Mouse (Mus musculus) c-Kit-negative CD71-positive TER-119-positive erythroid progenitor cells, embryonic 14.5 days (primary cell): ENCODE results near the gene Myo16.
A peak's percentile ranks its signal among the peaks of the same experiment; 100 is the strongest.

Source experiments
- DNase-seq: peaks from one replicate; pipeline ENCODE4 v3.0.0-alpha.2; 2013; ENCODE audit warnings: low read depth, low spot score

Myo16 gene

DNA sequence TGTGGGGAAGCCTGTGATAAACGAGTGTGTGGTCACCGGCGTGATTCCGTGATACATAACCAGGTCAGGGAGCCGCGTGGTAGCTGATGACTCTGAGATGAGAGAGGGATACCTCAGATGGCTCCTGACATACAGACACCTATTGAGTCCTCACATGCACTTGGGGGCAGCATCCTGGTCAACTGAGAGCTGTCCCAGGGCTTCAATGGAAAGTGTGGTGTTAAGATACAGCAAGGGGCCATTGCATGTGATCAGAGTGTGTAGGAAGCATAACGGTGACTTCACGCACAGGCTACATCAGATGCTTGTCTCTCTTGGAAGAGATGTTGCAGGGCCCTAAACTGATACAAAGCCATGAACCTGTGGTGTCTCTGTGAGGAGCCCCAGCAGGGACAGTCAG, 260.2 kb downstream of the Myo16 start:
- no peak for DNase-seq

DNA sequence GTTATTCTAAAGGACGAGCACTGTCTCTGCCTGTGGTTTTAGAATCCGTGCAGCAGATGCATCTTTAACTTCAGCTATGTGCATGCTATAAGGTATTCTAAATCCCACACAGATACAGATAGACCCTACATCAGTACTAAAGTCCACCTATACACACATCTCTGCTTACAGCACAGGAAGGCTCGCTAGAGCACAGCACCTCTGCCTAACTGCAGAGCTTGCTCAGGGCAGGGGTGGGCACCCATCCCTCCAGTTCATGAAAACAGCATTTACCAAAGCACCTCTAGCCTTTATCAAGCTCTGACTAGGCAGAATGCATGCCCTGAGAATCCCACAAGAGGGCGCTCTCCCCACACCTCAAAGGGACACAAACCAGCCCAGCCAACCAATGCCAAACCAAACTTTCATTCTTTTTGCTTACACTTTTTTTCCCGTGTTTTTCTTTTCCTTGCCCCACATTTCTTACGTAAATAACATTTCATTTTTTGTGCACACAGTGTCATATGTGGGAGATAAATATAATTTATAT, 261.0 kb downstream of the Myo16 start:
- DNase-seq = no peak

DNA sequence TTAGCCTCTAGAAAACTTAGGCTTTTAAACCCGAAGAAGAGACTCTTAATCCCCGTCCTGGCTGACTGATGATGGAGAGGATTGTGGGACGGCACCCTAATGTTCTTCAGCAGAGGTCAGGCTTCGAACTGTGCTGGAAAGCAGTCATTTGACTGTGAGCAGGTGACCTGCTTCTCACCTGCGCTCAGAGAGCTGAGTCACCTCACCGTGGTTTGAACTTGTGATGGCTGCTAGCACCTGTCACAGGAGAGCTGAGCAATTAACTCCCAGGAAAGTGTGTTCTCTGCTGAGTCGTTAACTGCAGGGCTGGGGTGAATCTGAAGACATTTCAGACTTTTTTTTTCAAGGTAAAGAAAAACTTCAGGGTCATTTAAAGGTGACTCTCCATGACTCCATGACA, 261.6 kb downstream of the Myo16 start:
- no peak for DNase-seq

DNA sequence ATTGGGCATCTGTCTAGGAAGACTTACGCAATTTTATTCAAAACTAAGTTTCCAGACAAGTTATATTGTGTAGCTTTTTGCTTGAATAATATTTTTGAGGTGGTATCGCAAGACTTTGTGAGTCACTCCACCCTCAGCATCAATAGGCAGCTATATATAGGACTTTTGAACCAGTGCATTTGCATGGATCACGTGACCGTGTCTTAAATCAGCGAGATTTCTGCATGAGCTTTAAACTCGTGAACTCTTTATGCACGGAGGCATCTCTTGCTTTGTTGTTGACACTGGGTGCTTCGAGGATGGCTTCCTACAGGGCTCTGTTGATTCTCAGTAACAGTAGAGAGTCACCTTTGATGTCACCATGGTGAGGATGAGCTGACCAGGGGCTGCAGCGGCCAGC, 262.2 kb downstream of the Myo16 start:
- no peak for DNase-seq

DNA sequence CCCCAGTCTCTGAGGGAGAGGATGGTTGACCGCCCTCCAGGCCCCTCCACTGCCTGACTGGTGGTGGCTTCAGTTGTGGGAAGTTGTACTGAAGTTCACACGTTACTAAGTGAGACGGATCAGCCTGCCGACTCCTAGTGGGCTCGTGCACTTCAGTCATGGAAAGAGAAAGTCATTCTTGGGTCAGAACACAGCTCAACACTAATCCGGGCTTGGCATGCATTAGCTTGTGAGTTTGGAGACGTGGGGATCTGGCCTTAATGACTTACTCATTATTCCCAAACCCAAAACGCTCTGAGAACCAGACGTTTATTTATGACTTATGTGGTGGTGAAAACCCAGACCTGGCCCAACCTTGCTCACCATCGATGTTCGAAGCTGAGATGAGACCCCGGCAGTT, 263.1 kb downstream of the Myo16 start:
- no peak for DNase-seq

DNA sequence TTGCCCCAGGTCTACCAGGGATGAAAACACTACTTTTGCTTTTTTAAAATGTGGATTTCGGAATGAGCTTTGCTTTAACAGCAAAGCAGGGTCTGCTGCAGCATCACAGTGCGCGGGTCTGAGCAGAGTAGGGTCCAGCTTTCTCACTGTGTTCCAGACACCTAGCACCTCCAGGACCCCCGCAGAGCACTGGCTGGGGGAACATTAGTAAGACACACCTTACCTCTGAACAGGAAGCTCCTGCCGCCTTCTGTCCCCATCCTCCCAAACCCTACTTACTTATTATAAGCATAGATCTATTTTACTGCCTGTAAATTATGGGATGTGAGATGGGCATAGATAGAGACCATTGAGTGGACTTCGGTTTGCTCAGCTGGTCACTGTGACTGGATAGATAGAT, 263.6 kb downstream of the Myo16 start:
- DNase-seq = no peak

DNA sequence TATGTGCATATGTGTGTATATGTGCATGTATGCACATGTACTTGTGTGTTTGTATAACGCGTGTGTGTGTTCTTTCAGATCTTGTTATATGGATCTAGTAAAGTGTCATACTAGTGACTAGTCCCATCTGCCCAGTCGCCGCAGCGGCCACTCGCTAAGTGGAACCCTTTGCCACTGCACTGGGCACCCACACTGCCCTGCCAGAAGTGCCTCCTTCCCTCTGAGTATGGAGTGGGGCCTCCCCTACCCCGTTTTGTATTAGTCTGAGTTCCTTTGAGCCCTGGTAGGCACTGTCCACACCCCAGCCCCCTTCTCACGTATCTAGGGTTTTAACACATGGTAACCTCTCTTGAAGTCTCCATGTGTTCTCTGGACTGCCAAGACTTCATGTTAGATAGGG, 264.3 kb downstream of the Myo16 start:
- DNase-seq = no peak

DNA sequence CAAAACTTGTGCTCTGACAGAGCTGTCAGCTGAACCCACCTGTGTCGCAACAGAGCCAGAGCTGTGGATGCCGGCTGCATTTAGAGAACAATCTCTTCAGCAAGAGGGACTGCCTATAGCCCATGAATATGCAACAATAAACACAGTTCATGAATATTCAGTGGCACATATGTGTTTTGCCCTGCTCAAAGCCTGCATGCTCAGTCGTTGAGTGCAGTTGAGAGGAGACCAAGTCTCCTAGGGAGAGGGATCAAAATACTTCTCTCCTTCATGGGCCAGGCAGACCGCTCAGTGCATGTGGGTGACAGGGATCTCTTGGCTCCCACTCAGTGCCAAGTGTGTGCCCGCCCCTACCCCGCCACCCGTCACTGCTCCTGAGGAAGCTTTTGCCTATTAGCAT, 265.3 kb downstream of the Myo16 start:
- no peak for DNase-seq

DNA sequence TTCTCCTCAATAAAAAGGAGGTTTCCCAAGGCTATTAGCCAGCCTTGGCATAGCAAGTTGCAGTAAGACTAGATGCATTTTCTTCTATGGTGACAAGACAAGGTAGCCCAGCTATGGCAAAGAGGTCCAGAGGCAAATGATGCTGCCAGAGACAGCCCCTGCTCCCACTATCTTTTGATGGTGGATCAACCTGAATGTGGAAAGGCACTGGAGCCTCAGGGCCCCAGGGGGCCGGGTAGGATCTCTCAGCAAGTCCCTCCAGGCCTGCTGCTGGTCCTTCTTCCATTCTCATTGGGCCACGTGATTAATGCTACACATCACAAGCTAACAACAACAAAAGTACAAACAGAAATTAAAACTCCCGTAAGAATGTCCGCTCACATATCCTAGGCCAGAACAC, 266.0 kb downstream of the Myo16 start:
- no peak for DNase-seq

DNA sequence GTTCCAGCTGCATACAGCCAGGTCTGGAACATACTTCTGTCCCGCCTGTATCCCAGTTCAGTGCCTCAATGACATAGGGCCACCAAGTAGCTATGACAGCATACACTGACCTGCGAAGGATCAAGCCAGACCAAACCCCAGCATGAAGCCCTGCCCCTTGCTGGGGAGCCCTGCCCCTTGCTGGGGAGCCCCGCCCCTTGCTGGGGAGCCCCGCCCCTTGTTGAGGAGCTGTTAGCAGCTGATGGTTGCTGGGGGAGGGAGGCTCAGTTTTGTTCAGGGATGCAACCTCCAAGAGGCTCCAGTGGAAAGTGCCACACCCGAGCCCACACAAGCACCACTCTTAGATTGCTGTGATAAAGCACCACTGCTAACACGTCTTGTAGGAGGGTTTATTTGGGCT, 266.8 kb downstream of the Myo16 start:
- DNase-seq = no peak

DNA sequence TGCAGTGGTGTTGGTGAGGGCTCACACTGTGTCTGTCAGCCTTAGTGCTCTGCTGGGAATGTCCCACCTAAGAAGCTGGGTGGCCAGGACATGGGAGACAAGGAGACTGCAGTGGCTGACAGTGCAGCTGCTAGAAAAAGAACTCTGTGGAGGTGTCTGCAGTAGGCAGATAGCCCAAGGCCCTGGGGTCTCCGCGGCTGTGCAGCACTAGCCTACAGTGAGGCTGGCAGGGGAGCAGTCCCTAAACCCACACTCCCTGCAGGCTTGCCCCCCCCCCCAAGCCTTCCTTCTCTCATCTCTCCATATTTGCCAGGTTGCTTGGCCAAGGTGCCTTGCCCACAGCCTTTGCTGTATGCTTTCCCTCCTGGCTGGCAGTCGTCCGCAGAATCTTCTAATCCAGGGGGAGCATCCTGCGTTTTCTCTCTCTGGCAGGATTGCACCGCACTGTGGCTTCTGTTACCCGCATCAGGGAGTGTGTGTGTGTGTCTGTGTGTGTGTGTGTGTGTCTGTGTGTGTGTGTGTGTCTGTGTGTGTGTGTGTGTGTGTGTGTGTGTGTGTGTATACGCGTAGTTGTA, 267.9 kb downstream of the Myo16 start:
- no peak for DNase-seq

DNA sequence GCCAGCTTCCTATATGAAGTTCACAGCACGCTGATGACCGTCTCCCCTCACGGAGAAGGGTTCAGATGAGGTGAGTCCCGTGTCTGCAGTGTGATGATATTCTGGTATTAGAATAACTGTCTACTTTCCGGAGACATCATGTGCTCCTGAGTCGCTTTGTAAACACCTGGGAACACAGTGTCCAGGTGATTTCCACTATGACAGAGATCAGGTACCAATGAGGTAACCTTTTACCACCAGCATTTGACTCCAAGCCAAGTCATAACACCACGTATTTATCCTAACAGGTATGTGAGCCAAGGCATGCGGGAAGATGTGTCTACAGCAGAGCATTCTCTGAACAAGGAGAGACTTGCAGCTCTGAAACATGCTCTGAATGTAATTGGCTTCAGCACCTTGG, 281.8 kb downstream of the Myo16 start:
- DNase-seq = no peak

DNA sequence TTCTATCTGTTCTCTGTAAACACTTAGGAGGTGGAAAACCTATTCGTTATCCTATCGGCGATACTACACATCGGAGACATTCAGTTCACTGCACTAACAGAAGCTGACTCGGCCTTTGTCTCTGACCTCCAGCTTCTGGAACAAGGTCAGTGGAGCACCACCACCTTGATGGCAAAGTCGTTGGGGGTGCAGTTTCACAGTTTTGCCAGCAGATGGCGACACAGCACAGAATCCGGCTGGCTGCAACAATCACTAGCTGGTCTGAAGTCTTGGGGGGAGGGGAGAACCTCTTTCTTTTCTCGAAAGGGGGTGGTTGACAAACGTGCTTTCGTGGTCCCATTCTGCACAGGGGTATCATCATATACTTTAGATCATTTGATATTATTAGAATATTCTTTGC, 285.1 kb downstream of the Myo16 start:
- peak; percentile 11 for DNase-seq

DNA sequence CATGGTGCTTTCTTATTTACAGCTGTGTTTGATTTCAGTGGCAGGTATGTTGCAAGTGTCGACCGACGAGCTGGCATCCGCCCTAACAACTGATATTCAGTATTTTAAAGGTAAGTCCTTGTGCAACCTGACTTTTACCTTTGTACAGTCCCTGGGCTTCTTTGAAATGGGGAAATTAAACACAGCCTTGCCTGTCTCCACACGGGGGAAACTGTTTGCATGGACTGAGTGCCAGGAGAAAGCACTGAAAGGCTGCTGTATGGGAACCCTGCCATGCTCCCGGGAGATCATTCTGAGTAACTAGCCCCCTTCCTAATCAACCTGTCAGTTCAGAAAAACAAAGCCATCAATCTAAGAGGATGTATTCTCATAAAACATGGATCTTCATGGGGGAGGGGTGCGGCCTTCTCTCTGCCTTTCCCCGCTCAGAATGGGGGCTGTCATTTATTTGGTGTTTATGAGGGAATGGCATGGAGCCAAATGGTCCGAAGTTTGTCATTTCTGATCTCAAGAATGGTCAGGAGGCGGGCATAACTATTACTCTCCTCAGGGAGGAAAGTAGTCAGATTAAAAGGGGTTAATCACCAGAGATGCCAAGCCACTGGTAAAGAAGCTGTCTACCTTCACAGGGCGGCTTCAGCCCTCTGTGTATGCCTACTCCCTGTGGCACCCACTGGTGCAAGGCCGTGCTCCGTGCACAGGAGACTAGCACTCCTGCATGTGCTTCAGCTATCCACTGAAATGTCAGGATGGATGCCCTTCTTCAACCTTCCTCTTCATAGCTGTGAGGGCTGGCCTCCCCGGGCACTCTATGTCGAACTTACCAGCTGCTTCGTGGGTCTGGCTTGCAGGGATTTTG, 286.1 kb downstream of the Myo16 start:
- DNase-seq = no peak

DNA sequence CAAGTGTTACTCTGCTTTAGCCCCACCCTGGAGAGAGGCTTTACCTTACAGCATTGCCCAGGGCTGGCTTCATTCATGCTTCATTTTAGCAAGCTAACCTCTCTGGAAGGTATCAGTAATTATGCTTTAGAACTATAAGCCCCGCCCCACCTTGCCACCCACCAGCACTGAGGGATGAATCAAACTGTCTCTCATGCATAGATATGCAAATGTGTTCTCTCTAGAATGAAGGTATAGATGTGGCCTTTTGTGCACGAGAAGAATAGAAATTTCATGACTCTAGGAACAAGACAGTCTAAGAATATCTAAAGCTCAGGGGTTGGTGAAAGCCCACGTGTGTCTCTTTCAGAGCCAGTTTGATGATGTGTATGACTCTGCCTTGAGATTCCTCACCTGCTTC, 288.9 kb downstream of the Myo16 start:
- DNase-seq = no peak

DNA sequence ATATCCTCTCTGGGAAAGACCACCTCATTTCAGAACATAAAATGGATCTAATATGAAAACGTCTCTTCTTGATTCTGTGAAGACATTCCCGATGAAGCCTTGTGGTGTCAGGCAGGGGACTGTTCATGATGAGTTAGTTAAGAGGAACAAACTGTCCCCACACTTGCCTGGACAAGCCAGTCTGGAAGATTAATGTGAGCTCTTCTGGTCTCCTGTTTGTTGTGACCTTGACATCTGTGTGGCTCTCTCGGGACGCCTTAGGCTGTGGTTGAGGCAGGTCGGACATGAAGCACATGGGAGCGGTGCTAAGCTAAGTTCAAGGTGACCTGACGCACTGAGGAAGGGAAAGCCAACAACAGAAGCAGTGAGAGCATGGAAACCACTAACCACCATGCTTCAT, 291.3 kb downstream of the Myo16 start:
- no peak for DNase-seq

DNA sequence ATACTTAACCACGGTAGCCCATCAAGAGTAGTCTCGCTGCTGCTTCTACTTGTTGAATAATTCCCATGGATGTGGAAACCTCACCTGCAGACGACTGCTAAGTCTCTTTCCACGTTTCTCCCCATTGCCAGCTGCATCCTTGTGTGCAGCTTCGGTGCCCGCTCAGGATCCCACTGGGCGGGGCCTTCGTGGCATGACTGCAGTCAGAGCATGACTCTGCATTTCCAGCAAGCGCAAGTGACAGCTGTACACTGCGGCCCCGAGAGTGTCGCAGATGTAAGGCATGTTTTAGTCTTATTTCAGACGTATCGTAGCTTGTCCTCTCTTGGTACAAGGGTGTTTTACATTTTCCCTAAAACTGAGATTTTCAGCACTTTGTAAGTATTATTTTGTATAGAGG, 294.8 kb downstream of the Myo16 start:
- DNase-seq = no peak

DNA sequence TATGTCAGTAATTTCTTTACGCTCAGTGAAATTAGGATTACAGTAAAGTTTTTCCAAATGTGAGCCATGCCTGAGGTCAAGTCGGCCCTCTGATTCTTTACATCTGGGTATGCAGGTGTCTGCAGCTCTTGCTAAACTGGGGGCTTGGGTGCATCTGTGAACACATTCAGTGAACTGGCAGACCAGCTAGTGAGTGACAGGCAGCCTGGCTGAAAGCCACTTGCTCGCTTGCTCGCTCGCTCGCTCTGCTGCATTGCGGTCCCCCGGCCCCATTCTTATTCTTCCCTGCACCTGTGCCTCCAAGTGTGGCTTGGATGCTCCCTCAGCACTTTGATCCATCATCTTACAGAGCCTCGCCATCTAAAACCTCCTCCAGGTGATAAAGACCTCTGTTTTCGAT, 299.3 kb downstream of the Myo16 start:
- no peak for DNase-seq

DNA sequence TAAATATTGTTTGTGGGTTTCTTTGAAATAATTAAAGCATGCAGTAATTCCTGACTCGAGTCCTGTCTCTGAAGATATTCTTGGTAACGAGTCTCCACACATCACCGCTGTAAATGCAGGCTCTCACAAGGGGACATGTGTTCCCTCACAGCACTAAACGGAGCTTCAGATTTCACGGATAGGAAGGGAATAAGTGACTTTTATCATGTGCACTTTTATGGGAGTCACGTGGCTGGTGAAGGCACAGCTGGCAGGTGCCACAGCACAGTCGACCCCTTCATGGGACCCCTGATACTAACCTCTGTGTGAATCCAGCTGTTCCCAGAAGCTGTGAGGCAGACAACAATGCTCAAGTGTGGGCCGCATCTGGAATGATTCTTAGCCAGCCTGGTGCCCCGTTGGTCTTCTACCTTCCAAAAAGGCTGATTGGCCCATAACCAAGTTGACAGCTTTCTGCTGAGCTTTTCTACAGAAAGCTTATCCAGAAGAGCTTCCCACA, 304.5 kb downstream of the Myo16 start:
- no peak for DNase-seq

DNA sequence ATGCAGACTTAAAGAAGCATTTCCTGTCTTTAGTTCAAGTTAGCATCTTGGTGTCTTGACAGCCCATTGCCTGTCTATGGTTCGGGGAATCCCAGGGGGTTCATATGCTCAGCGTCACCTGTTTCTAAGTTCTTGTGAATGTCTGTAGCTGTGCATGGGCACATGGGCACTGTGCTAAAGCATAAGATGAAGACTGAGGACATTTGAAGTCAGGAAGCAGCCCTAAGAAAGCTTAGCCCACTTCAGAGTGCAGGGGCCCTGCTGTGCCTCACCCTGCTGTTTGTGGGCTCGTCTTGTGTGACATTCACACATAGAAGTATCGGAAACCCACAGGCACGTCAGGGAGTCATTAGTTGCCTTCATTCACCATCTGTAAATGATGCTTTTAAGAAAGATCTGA, 308.6 kb downstream of the Myo16 start:
- no peak for DNase-seq

DNA sequence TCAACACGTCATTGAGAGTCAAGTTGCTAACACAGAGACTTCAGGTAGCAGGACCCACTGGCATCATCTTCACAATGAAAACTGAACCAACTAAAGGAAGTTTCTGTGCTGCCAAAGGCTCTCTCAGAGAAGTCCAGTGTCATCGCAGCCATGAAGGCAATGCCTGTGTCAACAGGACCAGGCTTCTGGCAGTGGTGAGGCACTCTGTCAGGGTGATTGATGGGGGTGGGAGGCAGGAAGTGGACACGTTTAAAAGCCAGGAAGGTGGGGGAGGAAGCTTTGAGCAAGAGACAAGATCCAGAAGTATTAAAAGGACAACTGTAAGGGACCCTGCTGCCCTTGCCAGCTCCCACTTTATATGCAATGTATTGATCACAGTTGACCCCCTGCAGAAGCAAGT, 314.8 kb downstream of the Myo16 start:
- no peak for DNase-seq

DNA sequence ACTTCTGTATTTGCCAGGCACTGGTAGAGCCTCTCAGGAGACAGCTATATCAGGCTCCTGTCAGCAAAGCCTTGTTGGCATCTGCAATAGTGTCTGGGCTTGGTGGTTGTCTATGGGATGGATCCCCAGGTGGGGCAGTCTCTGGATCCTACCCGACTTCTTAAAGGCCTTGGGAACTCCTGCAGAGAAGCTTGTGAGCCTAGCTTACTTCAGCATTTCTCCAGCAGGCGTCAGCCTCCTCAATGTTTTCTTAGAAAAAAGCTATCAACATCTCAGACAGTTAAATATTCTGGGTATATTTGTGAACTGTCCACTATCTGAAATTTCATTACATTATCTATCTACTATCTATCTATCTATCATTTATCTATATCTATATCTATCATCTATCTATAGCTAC, 315.9 kb downstream of the Myo16 start:
- DNase-seq = no peak

DNA sequence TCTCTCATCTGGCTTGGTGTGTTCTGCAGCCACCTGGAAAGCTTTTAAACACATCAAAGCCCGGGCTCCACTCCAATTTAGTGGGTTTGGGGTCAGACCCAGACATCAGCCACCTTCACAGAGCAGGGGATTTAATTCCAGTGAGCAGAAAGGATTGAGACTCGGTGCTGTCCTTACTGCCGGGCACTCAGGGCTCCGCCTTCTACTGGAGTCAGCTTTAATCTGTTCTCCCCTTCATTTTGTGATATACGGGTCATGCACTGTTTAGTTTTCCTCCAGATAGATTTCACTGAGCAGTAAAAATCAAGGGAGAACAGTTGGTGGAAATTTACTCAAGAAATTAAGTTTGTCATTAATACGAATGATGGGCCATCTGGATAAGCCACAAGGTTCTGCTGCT, 316.6 kb downstream of the Myo16 start:
- DNase-seq = no peak
